Mouse (Mus musculus) heart, adult 2 months (tissue): Measurements from ENCODE around the gene Tbr1.

Source experiments
- CTCF ChIP-seq: fragments of 200-600 bp; IDR thresholded peaks from 2 replicates; pipeline ENCODE4 v1.8.1; 2022; ENCODE audit warnings: antibody characterized with exemption, mild to moderate bottlenecking, moderate library complexity
- EP300 ChIP-seq: fragments of 200-500 bp; IDR thresholded peaks from 2 replicates; pipeline ENCODE4 v1.6.1; 2011; ENCODE audit warnings: low read depth, low read length, control low read depth; ENCODE audit not compliant: insufficient read depth
- POLR2A ChIP-seq: fragments of 200-500 bp; IDR thresholded peaks from 2 replicates; pipeline ENCODE4 v1.6.1; 2011; ENCODE audit warnings: mild to moderate bottlenecking, low read depth, low read length, control low read depth; ENCODE audit not compliant: insufficient read depth

- TF ChIP-seq POLR2A, result no peak
- no peak for TF ChIP-seq CTCF
- TF ChIP-seq EP300, result no peak
Measured at GRCm38 (mm10) chr2:61837243-61837806, 34.6 kb downstream of the Tbr1 start.
